ENCODE assay signal across 28 mouse cellular contexts in the genomic region with DNA sequence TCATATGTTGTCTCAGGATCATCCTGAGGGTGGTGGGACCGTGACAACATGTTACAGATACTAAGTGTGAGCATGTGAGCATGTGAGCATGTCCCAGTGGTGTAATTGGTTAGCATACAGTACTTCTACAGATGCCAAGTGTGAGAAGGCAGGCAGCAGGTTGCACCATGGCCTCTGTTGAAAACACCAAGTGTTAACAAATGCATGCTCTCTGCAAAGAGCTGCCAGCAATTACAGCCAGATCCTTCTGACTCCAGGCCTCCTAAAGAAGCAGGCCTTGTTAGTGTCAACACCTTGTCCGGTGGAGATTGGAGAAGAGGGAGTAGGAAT. TPM values are rescaled to one million over a fixed set of nuclear protein-coding genes. Genes with fewer than 3 reads are reported as not detected.
DNase-seq lines count a peak whose midpoint lies in the region; ATAC-seq and TF ChIP-seq lines count a peak whose summit lies in the region.
"Had no signal": no experiment of that assay in that cellular context is flagged by ENCODE, and none has a peak within 500 bp of the region (broad histone marks: within the 10 kb centered on the region; RNA-seq: fewer than 3 reads in every experiment).

No protein-coding gene starts in this region.

- H3K27me3 ChIP-seq in G1E (ENCODE audit: insufficient read depth, low read length) = 0 out of 2 replicates have a peak, but pooled peaks cover 3% of the 10 kb centered on the region
- no peaks in the 10 kb centered on the region for H3K27me3 ChIP-seq in liver, embryonic 13.5 days
- H3K27me3 ChIP-seq: CH12.LX; embryonic facial prominence, embryonic 13.5 days; forebrain, embryonic 15.5 days; hindbrain, embryonic 12.5 days had no signal

- peak overlapping the region; percentile 63 for H3K9ac ChIP-seq in liver, embryonic 13.5 days
- H3K9ac ChIP-seq: embryonic facial prominence, embryonic 13.5 days; forebrain, embryonic 15.5 days; hindbrain, embryonic 12.5 days had no signal

- H3K4me3 ChIP-seq in G1E (ENCODE audit: low read depth, low read length) = peak overlapping the region; percentile 59; the same call in 1 of the 2 replicates
- no peak overlapping the region for H3K4me3 ChIP-seq in liver, embryonic 13.5 days (replicated peaks)
- H3K4me3 ChIP-seq: embryonic facial prominence, embryonic 13.5 days; forebrain, embryonic 15.5 days; hindbrain, embryonic 12.5 days; limb, embryonic 10.5 days; megakaryocyte, embryonic 14.5 days had no signal

- ATAC-seq in G1E (ENCODE audit: extremely low read depth, insufficient number of reproducible peaks, low FRiP score, poor library complexity, severe bottlenecking) = no peak
- ATAC-seq in liver, embryonic 13.5 days (ENCODE audit: low read depth) = no peak
- ATAC-seq: forebrain, embryonic 15.5 days; intestine, postnatal 0 days had no signal

- peak overlapping the region; percentile 97 for H3K27ac ChIP-seq in liver, embryonic 13.5 days
- H3K27ac ChIP-seq: embryonic facial prominence, embryonic 13.5 days; forebrain, embryonic 15.5 days; hindbrain, embryonic 12.5 days; kidney, postnatal 0 days; limb, embryonic 10.5 days had no signal

- peak; percentile 92 for DNase-seq in heart, adult 11 months
- no peak for DNase-seq in heart, adult 18-20 months
- DNase-seq in G1E (ENCODE audit: low spot score) (no peak), adipocyte (ENCODE audit: low spot score) (peak; percentile 42)
- DNase-seq in liver, embryonic 13.5 days = no peak
- no peak for DNase-seq in cerebellum, postnatal 4 days (ENCODE audit: low spot score in 2 of 2)
- DNase-seq in lung, postnatal 36 days = no peak
- no peak for DNase-seq in kidney, adult 18-20 months
- DNase-seq: B cell, adult 2 months; cerebellum, adult 18-20 months; cerebellum, postnatal 14 days; gastrocnemius, postnatal 14 days; heart, postnatal 10 days; lung, adult 18-20 months; lung, postnatal 14 days; midbrain, embryonic 14.5 days; thymus, postnatal 14 days had no signal

- no peaks in the 10 kb centered on the region for H3K36me3 ChIP-seq in G1E (replicated peaks)
- no peaks in the 10 kb centered on the region for H3K36me3 ChIP-seq in liver, embryonic 13.5 days
- H3K36me3 ChIP-seq: embryonic facial prominence, embryonic 13.5 days; forebrain, embryonic 15.5 days; hindbrain, embryonic 12.5 days; limb, embryonic 10.5 days had no signal

- 70% methylated on average over 2 of the region's 2 CpGs for WGBS in liver, embryonic 13.5 days (ENCODE audit: insufficient replicate concordance)

- peaks cover 71% of the 10 kb centered on the region for H3K4me1 ChIP-seq in G1E (ENCODE audit: insufficient read depth, low read depth, low read length)
- peaks cover 90% of the 10 kb centered on the region for H3K4me1 ChIP-seq in liver, embryonic 13.5 days (replicated peaks)
- H3K4me1 ChIP-seq: forebrain, embryonic 15.5 days had no signal

- no peak for TF ChIP-seq CTCF in G1E (IDR thresholded peaks at IDR 0.05; ENCODE audit: low read depth, low read length)

- no peak overlapping the region; the same call in 1 of the 2 replicates for H3K4me2 ChIP-seq in liver, embryonic 13.5 days
- H3K4me2 ChIP-seq: embryonic facial prominence, embryonic 13.5 days; forebrain, embryonic 15.5 days; hindbrain, embryonic 12.5 days had no signal

- no peaks in the 10 kb centered on the region for H3K9me3 ChIP-seq in G1E (replicated peaks)
- H3K9me3 ChIP-seq in liver, embryonic 13.5 days (replicated peaks) = no peaks in the 10 kb centered on the region
- H3K9me3 ChIP-seq: embryonic facial prominence, embryonic 13.5 days; forebrain, embryonic 15.5 days; hindbrain, embryonic 12.5 days; limb, embryonic 10.5 days had no signal

RNA-seq across cellular contexts. Expression of a gene that starts 36.7 kb away (rescaled TPM):
- under 1 TPM in 1 of 2 experiments, not detected in 1; 0.15 TPM for total RNA-seq in heart, adult 18-20 months (2021)
- total RNA-seq in G1E (2014; fragmentation: Nextera tagmentation) (not detected in 2 replicates), G1E (2017) (0.11 and 0.52 TPM in 2 replicates)
- not detected in 2 replicates for polyA plus RNA-seq in G1E (2012)
- 19.7 and 24.6 TPM in 2 replicates for polyA plus RNA-seq in liver, embryonic 13.5 days (2015; fragmentation: Nextera tagmentation; extraction: Ambion mirVana)
- total RNA-seq: gastrocnemius, postnatal 14 days; MEL had no signal
- polyA plus RNA-seq: forebrain, embryonic 15.5 days; intestine, postnatal 0 days; limb, embryonic 10.5 days; midbrain, embryonic 14.5 days; neural tube, embryonic 11.5 days; testis, adult 2 months had no signal

Comparison
In these comparisons a context has a peak if more than half of its experiments do, and no peak if none do; other contexts are left out.
1. DNase-seq: peak in heart, adult 11 months (single experiment) and adipocyte (single experiment); none in heart, adult 18-20 months (0 of 2), G1E (single experiment), liver, embryonic 13.5 days (single experiment), cerebellum, postnatal 4 days (0 of 2), lung, postnatal 36 days (single experiment) and kidney, adult 18-20 months (single experiment).